Mouse (Mus musculus): Measurements from ENCODE around the gene 1700018B08Rik.

The 1700018B08Rik gene

DNA sequence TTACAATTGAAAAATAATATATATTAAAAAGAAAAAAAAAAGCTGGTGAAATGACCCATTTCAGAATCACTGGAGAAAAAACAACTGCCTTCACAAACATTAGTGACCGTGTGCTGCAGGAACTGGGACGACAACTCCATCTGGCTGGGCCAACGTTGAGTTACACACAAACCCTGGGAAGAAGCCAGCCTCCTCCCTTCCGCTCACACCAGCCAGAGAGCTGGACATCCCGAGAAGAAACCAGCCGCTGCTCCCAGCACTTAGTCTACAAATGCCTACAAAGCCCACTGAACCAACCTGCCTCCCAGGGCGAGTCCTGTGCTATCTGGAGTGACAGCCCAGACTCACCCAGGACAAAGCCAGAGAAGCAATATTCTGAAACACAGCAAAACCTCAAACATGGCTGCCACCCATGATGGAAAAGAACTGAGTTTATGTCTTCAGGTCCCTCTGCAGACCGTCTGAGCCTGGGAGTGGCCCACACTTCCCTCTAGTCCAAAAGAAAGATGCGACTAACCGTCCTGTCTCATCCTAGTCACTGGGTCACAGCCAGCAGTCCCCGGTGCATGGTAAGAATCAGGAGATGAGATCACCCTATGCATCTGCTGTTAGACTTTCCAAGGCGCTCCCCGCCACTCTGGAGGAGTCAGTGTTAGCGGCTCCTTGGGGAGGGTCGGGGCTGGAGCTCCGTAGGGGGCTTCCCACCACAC, 17.7 kb upstream of the 1700018B08Rik start:
- DNase-seq, result no peak

DNA sequence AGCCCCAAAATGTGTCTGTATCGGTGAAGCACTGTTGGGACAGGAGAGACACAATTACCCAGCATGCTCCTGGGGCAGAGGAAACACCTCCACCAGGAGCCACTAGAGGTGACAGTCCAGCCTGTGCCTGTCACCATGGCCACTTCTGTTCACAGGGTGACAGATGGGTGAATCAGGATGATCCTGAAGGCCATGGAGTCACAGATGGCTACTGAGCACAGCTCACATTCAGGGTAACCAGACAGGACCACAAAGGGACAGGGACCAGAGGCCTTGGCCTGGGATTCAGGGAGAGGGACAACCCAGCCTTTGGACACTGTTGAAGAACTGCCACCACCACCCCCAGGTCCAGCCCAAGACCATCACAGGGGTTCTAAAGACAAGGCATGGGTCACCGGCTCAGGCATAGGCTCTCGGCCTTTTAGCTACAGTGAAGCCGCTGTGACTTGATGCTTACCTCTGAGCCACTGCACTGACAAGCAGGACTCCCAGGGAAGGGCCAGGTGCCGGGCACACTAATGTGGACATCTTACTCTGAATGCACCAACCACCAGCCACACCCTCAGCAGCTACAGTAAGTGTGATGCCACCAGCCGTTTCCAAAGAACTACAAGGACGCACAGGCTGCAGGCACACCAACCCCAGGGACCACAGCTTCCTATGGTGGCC, 16.4 kb upstream of the 1700018B08Rik start:
- no peak for DNase-seq

DNA sequence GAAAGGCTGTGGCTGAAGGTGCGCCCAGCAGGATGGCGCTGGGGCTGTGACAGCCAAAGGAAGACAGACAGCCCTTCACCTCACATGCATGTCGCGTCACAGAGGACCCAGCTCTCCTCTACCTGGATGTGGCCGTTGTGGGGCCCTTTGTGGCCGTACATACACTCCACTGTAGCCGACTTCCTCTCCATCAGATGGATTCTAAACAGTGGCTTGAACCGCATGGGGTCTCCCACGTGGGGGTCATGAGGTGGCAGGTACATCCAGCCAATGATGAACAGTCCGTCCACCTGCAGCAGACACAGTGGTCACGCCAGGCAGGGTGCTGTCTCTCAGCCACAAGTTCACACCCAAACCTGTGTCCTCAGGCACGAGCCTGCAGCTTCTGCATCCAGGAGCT, 15.7 kb upstream of the 1700018B08Rik start:
- no peak for DNase-seq

DNA sequence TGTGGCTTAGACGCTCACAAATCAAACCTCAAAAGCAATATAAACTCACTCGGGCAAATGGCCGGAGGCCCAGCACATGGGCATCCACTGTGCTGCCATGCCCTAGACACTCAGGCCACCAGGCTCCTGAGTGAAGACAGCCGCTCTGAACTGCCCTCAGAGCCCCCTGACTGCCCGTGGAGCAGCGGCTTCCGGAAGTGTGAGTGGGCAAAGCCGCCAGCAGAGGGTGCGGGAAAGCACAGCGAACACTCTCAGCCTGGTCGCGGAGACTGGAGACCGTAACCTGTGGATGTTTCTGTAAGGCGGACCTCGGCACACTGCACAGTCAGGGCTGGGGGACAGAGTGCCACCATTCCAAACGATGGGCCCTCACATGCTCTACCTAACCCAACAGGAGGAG, 14.4 kb upstream of the 1700018B08Rik start:
- DNase-seq, result no peak

DNA sequence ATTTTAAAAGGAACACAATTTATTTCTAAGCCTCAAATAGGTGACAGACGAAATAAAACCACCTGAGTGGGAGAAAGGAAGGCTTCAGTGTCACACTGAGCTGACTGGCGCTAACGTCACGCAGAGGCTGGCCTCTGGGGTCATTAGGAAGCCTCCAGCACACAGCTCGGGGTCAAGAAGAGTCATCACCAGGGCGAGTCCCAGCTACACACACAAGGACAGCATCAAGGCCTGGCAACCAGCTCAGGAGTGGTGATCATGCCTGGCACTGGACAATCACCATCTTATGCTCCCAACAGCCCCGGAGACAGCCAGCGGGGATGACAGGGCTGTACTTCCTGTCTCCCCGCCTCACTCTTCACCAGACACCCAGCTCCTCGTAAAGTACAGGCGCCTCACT, 13.6 kb upstream of the 1700018B08Rik start:
- DNase-seq, result no peak

DNA sequence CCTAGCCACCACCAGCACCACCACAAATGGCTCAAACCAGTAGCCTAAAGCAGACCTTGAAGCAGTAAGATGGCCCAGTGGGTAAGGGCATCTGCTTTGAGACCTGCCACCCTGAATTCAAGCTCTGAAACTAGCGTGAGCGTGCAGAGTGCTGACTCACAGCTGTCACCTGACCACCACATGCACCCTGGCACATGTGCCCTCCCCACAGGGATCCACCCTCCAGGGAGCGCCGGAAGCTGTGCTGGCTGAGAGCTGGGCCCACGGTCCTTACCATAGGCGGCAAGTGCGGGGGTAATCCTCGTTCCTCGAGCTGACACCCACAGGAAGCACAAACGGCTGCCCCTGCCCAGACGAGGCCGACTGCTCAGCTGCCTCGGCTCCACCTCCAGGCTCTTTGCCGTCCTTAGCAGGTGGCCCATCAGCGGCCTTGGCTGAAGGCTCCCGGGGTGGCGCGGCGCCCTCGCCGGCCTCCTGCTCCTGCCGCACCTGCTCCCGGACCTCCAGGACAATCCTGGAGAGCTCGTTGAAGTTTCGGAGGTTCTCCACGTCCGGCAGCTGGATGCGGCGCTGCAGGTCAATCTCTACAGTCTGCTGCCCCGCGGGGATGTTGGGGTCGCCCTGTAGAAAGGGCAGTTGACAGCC, 9.8 kb upstream of the 1700018B08Rik start:
- DNase-seq, result no peak

DNA sequence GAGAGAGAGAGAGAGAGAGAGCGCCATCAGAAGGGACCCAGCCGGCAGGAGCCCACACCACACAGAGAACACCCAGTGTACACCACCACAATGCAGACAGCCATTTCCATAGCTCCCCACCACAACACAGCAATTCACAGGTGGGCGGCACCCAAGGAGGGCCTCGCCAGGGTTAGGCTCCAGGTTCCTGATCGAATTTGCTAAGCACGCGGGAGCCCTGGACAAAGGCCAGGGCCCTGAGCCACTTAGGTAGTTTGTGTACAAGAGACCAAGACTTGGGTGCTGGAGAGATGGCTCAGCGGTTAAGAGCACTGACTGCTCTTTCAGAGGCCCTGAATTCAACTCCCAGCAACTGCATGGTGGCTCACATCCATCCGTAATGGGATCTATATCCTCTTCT, 8.4 kb upstream of the 1700018B08Rik start:
- DNase-seq, result no peak

DNA sequence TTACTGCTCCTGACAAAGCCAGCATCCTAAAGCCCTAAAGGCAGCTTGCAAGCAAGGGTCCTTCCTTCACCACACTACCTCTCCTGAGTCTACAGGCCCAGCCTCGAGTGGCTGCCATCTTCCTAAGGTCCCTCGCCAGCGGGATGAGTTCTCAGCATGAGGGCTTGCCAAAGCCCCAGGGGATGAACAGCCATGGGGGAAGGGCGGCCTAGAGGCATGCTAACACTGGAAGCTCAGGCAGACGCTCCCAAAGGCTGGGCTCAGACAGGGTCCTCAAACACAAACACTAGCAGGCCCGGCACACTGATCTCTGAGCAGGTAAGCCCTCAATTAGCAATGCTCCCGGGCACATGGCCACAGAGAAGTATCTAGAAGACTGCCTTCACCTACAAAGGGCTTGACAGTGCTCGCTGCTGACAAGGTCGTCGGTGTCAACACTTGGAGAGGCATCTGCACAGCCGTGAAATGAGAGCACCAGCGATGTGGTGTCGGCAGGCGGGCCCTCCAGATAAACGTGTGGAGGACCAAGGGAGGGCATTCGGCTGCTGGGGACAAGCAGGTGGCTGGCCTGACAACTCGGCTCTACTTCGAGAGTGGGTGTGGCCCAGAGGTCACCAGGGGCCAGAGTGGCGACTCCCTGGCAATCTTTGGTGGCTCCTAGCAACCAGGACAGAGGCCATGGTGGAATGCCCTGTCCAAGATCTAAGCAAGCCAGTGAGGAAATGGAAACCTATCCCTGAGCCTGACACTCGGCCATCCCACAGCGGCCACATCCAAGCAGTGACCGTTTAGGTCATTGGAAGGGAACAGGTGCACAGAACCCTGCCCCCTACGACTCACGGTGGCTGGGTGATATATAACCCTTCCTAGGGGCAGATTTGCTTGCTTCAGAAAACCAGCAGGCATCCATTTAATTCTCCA, 7.2 kb upstream of the 1700018B08Rik start:
- no peak for DNase-seq

DNA sequence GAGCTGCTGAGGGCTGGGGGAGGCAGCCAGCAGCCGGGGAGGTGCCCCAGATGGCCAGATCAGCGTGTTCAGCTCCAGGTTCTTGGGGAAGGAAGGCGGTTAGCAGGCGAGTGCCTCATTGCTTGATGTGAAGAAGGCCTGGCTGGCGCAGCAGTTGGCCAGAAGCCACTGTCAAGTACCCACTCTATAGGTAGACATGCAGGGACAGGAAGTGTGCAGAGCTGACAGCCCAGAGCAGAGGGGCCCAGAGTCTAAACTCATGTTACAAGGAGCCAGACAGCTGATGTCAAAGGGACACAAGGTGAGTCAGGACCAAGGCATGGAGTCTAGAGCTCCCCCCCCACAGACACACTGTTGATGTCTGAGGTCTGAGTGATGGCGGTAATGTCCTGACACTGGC, 5.9 kb upstream of the 1700018B08Rik start:
- DNase-seq, result no peak

DNA sequence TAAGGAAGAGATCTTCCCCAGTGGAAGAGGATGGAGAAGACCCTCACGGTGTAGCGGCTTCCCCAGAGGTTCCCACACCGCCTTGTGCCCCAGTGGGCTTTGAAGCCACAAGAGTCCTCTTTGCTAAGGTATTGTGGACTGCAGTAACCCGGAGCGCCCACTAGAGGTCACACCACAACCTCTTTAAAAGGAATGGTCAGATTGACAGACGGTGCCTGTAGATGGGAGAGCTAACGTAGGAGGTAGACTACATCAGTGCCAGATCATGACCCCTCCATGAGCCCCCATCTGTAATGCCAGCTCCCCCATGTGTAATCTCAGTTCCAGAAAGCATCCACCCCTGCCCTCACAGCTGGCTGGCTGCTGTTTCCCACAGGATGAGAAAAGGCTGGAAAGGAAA, 3.0 kb upstream of the 1700018B08Rik start:
- DNase-seq, result peak; percentile 47 to 70

DNA sequence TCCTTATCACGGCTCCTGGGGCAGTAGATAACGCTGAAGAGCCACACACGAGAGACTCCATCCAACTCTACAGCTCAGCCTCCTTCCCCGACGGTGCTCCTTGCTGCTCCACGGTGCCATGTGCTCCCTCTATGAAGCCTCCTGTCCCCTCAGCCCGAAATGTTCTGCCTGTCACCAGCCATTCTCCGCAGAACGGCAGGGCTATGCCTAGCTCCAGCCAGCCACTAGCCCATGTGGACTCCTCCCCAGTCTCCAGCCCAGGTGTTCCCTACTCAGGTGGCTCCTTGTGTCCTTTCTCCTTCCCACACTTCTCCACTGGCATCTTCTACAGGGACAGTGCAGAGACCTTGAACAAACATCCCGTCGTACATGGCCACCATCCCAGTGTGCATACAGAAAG, 816 bp upstream of the 1700018B08Rik start:
- no peak for DNase-seq

DNA sequence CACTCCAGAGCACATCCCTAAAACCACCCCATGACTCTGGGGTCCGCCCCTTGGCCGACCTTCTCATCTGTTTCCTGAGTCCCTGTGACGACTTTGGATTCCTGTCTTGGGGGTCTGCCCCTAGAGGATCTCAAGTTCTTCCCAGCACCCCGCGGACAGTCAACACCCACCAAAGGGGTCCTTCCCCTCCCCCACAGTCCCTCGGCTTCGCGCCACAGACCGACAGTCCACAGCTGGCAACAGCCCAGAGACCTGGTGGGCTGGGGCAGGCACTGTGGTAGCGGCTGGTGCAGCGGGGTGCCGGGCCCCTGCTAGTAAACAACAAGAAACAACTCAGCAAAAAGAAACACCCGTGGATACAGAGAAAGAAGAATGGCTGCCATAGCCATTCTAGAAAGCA, 1.2 kb downstream of the 1700018B08Rik start:
- DNase-seq, result no peak

DNA sequence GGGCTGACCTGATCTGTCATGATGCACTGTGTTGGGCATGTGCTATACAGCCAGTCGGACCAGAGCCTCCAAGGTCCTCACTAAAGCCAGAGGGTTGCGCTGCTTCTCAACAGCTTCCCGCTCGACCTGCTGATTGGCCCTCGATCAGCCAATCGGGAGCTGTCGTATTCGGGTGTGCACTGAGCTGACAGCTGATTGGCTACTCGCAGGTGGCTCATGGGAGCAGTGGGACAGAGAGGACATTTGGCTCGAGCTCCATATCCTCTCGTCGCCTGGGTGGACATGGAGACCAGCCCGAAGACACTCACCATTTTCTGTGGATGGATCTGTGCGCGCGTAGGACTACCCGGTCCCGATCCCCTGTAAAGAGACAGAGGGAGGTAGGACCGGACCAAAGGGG, 2.3 kb downstream of the 1700018B08Rik start:
- DNase-seq, result no peak

DNA sequence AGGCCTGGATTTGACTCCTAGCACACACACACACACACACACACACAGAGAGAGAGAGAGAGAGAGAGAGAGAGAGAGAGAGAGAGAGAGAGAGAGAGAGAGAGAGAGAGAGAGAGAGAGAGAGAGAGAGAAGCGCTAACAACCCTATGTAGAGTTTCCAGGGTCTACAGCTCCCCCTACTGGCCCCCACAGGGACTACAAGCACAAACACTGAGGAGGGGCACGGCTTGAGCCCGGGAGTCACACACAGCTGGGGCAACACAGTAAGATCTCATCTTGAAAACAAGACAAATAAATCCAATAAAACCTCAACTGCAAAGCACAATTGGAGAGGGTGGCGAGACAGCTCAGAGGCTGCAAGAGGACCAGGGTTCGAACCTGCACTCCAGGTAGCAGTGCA, 11.7 kb downstream of the 1700018B08Rik start:
- peak in 1 of 2 experiments; percentile 12 for DNase-seq

DNA sequence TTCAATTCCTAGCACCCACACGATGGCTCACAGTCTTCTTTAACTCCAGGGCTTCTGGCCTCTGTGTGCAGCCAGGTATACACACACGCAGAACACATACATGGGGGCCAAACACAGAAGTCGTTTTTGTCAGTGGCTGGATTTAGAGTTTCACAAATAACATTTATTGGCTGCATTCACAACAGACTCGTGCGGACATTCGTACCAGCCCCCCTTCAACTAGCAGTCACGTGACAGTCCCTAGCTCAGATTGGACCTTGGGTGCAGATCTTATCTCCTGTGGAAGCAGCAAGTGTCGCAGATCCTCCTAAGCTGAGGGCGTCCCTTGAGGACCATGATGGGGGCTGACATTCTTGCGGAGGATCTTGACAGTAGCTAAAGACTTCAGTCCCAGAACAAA, 13.5 kb downstream of the 1700018B08Rik start:
- DNase-seq, result no peak

DNA sequence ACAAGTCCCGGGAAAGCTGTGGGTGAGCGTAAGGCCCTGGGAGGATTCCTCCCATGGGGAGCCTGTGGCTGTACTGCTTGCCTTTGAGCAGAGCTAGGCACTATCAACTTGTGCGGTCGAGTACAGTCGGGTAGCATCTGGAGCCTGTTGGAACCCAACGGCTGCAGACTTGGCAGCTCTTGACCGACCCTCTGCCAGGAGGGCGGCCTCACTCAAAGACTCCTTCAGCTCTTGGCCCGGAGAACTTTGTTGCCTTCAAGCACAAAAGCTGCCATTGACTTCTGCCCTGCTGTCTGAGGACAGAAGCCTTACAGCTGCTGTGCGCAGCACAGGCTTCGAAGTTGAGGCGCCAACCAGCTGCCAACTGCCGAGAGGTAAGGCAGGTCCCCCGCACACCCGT, 15.3 kb downstream of the 1700018B08Rik start:
- DNase-seq, result no peak

DNA sequence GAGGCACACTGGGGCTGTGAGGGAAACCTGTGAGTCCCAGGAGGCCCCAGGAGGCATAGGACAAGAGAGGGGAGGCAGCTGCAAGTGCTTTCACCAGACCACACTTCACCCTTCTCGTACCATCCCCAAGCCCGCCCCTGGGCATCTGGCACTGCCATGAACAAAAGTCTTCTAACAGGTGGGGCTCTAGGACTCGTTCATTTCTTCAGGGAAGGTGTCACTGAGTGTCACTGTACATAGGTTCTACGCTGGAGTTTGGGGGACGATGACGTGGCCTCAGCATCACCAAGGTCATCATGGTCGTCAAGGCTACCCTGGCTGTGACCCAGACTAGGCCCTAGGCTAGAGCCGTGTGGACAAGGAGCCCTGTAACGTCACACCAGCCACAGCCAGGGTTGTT, 16.4 kb downstream of the 1700018B08Rik start:
- DNase-seq, result no peak

DNA sequence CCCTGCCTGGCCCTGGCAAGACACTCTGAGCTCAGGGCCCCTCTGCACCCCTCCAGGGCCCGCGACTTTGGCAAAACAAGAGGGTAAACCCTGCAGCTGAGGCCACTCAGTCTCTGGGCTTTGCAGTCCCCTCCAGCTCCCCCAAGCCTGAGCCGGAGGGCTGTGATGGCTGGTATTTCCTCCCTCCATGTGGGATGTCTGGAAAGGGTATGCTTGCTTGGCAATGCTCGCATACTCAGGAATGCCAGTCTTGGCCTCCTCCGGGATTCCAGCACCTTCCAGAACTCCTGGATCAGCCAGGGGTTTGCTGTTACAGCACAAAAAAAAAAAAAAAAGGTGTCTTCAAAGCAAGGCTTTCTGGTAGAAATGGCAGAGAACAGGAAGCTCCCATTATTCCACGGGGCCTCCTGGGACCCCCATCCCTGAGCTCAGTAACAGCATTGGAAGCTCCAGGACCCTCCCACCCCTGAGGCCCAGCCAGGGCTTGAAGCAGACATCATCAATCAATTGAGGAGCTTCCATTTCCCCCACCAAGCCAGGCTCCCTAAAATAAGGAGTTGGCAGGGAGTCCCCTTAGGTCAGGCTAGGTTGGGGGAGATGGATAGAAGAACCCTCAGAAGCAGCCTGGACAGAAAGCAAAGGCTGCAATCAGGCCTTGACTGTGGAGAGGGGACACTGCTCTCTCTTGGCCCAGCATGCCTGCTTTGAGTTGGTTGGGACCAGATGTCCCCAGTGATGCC, 17.1 kb downstream of the 1700018B08Rik start:
- DNase-seq, result no peak

DNA sequence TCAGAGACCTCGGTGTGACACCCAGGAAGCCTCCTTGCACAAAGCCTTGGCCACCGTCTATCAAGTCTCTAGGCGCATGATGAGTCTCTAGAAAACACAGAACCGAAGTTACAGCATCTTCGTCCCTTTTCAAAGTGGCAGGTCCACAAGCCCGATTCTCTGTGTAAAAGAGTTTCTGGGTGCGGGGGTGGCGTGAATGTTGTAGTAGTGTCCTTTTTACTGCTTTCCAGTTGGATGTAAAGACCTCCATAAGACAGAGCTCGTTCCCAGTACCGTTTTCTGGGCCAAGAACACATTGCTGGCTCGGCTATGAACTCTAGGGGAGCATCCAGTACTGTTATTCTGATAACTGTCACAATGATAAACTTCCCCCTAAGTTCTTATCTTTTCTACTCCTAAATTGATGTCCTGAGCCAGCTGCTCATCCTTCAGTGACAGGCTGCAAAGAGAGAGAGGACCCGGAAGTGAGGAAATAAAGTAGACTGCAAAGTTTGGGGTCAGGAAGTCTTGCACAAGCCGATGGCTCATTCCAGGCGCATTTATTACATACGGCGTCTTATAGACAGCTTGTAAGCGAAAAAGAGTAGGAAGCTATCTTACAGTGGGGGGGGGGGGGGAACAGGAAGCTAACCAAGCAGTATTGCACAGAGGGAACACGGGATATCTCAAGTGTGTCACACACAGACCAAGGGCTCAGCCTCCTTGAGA, 18.9 kb downstream of the 1700018B08Rik start:
- no peak for DNase-seq

DNA sequence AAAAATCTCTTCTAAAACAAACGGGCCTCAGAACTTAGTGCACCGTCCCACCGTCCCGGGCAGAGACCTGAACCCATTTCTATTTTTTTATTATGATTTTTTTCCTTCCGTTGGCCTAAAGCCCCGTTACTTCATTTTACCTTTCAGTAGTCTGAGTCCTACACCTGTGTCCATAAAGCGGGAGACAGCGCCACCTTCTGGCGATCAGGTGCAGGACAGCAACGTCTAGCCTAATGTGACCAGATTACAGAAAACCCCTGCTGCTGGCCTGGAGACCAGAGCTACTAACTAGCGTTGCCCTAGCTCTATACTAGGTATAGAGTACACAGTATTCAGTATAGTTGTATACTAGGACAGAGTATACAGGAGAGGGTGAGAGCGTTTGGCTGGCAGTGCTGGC, 30.7 kb downstream of the 1700018B08Rik start:
- peak; percentile 37 to 73 for DNase-seq

DNA sequence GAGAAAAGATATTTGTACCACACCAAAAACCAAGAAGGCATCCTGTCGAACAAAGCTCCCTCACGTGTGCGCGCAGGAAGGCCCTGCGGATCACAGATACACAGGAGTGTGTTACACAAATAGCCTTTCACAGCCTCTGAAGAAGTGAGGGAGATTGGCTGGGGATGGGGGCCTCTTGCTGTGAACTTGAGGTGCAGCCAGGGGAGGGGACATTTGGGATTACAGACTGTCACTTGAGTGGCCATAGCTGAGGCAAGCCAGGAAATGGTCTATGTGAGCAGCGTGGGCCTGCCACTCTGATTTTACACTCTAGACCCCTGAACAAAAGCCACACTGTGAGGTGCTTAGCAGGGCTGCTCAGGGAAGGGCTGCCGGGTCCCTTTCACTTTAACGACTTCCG, 32.4 kb downstream of the 1700018B08Rik start:
- DNase-seq, result no peak

DNA sequence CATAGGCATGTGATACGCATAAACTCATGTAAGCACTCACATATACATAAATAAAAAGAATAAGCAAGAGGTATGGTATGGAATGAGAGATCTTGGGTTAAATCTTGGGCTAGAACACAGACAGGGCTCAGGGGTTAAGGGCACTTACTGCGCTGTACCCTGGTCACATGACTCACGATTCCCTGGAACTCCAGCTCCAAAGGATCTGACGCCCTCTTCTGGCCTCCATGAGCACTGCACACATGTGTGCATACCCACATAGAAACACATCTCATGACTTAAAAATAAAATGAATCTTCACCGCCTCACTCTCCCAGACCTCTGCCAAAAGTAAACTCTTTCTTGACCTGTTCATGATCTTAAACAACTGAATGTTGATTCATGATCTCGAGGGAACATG, 46.5 kb downstream of the 1700018B08Rik start:
- DNase-seq, result no peak
